Mouse (Mus musculus): ENCODE data around the gene Kcnq2. TPM values are rescaled to one million over a fixed set of nuclear protein-coding genes. Genes with fewer than 3 reads are reported as not detected.

Gene Kcnq2
- polyA plus RNA-seq, 1 experiment from 2014 or later, result 28.6 TPM

- Histone ChIP-seq H3K9ac (peak within 1 kb of the TSS; percentile 62), H3K4me2 (peak within 1 kb of the TSS; percentile 75), H3K4me1 (peaks cover 34% of the 10 kb centered on the region), H3K27ac (peak within 1 kb of the TSS; percentile 61; the same call in 1 of the 2 replicates), H3K27me3 (peaks cover 56% of the 10 kb centered on the region), H3K9me3 (no peaks in the 10 kb centered on the region), H3K36me3 (replicated peaks) (no peaks in the 10 kb centered on the region), H3K4me3 (replicated peaks) (peak within 1 kb of the TSS; percentile 45)
- peak; percentile 63 for ATAC-seq (ENCODE audit: low FRiP score)
- WGBS, result 2% methylated on average over 55 of the region's 55 CpGs
These were observed 21.4 kb upstream of the Kcnq2 start, which contains the start of gene Eef1a2 for GRCm38 (mm10) chr2:181156248-181157121. Gene Eef1a2 (minus strand): TSS chr2:181157014.

- WGBS, result 66% methylated on average over 4 of the region's 4 CpGs
- peaks cover 34% of the 10 kb centered on the region for H3K4me1 ChIP-seq
- peak overlapping the region; percentile 75 for H3K4me2 ChIP-seq
- H3K9me3 ChIP-seq, result no peaks in the 10 kb centered on the region
- peak overlapping the region; percentile 45 for H3K4me3 ChIP-seq (replicated peaks)
- no peak overlapping the region for H3K27ac ChIP-seq
- no peaks in the 10 kb centered on the region for H3K36me3 ChIP-seq (replicated peaks)
- peaks cover 61% of the 10 kb centered on the region for H3K27me3 ChIP-seq
- no peak for ATAC-seq (ENCODE audit: low FRiP score)
- peak overlapping the region; percentile 62; the same call in 1 of the 2 replicates for H3K9ac ChIP-seq
These were observed 20.7 kb upstream of the Kcnq2 start for GRCm38 (mm10) chr2:181155801-181156200.

- H3K9ac ChIP-seq, result no peak overlapping the region
- no peak overlapping the region for H3K4me3 ChIP-seq (replicated peaks)
- H3K27me3 ChIP-seq, result peaks cover 69% of the 10 kb centered on the region
- H3K27ac ChIP-seq, result no peak overlapping the region
- 89% methylated on average over 8 of the region's 8 CpGs for WGBS
- no peak overlapping the region for H3K4me2 ChIP-seq
- H3K9me3 ChIP-seq, result no peaks in the 10 kb centered on the region
- peaks cover 29% of the 10 kb centered on the region for H3K4me1 ChIP-seq
- ATAC-seq (ENCODE audit: low FRiP score), result no peak
- no peaks in the 10 kb centered on the region for H3K36me3 ChIP-seq (replicated peaks)
These were observed 19.8 kb upstream of the Kcnq2 start for GRCm38 (mm10) chr2:181154831-181155415.

GRCm38 (mm10) chr2:181154361-181154760 lies 19.3 kb upstream of the Kcnq2 start:
- H3K36me3 ChIP-seq (replicated peaks), result no peaks in the 10 kb centered on the region
- no peak overlapping the region for H3K4me3 ChIP-seq (replicated peaks)
- H3K9ac ChIP-seq, result no peak overlapping the region
- no peak overlapping the region for H3K27ac ChIP-seq
- ATAC-seq (ENCODE audit: low FRiP score), result no peak
- 87% methylated on average over 3 of the region's 3 CpGs for WGBS
- H3K4me1 ChIP-seq, result peaks cover 24% of the 10 kb centered on the region
- no peak overlapping the region for H3K4me2 ChIP-seq
- no peaks in the 10 kb centered on the region for H3K9me3 ChIP-seq
- peaks cover 74% of the 10 kb centered on the region for H3K27me3 ChIP-seq

GRCm38 (mm10) chr2:181153837-181154236 lies 18.7 kb upstream of the Kcnq2 start:
- no peak for ATAC-seq (ENCODE audit: low FRiP score)
- H3K36me3 ChIP-seq (replicated peaks), result no peaks in the 10 kb centered on the region
- H3K4me3 ChIP-seq (replicated peaks), result no peak overlapping the region
- H3K27ac ChIP-seq, result no peak overlapping the region
- H3K9me3 ChIP-seq, result no peaks in the 10 kb centered on the region
- no peak overlapping the region for H3K9ac ChIP-seq
- H3K27me3 ChIP-seq, result peaks cover 76% of the 10 kb centered on the region
- WGBS, result 0% methylated on average over 1 of the region's 1 CpGs
- no peak overlapping the region for H3K4me2 ChIP-seq
- H3K4me1 ChIP-seq, result peaks cover 18% of the 10 kb centered on the region

GRCm38 (mm10) chr2:181153131-181153530 lies 18.0 kb upstream of the Kcnq2 start:
- ATAC-seq (ENCODE audit: low FRiP score), result no peak
- H3K9ac ChIP-seq, result no peak overlapping the region
- no peak overlapping the region for H3K4me3 ChIP-seq (replicated peaks)
- H3K36me3 ChIP-seq (replicated peaks), result no peaks in the 10 kb centered on the region
- WGBS, result 82% methylated on average over 1 of the region's 1 CpGs
- H3K27ac ChIP-seq, result no peak overlapping the region
- no peaks in the 10 kb centered on the region for H3K9me3 ChIP-seq
- H3K4me1 ChIP-seq, result peaks cover 22% of the 10 kb centered on the region
- H3K4me2 ChIP-seq, result no peak overlapping the region
- peaks cover 71% of the 10 kb centered on the region for H3K27me3 ChIP-seq

- Histone ChIP-seq H3K27me3 (peaks cover 66% of the 10 kb centered on the region), H3K36me3 (replicated peaks) (no peaks in the 10 kb centered on the region), H3K4me1 (peaks cover 26% of the 10 kb centered on the region), H3K4me3 (replicated peaks) (no peak overlapping the region), H3K4me2 (no peak overlapping the region), H3K9me3 (no peaks in the 10 kb centered on the region), H3K27ac (no peak overlapping the region), H3K9ac (no peak overlapping the region)
- no peak for ATAC-seq (ENCODE audit: low FRiP score)
- 96% methylated on average over 17 of the region's 17 CpGs for WGBS
These were observed 17.6 kb upstream of the Kcnq2 start for GRCm38 (mm10) chr2:181152701-181153100.

- H3K27me3 ChIP-seq, result peaks cover 58% of the 10 kb centered on the region
- peaks cover 14% of the 10 kb centered on the region for H3K4me1 ChIP-seq
- no peaks in the 10 kb centered on the region for H3K36me3 ChIP-seq (replicated peaks)
- H3K4me3 ChIP-seq (replicated peaks), result no peak overlapping the region
- H3K27ac ChIP-seq, result no peak overlapping the region
- H3K9me3 ChIP-seq, result no peaks in the 10 kb centered on the region
- no peak overlapping the region for H3K9ac ChIP-seq
- H3K4me2 ChIP-seq, result no peak overlapping the region
- ATAC-seq (ENCODE audit: low FRiP score), result no peak
- WGBS, result 78% methylated on average over 6 of the region's 6 CpGs
These were observed 15.2 kb upstream of the Kcnq2 start for GRCm38 (mm10) chr2:181150281-181150680.

GRCm38 (mm10) chr2:181148318-181148955 lies 13.3 kb upstream of the Kcnq2 start:
- no peaks in the 10 kb centered on the region for H3K9me3 ChIP-seq
- peaks cover 14% of the 10 kb centered on the region for H3K4me1 ChIP-seq
- H3K9ac ChIP-seq, result peak overlapping the region; percentile 54; the same call in 1 of the 2 replicates
- H3K27ac ChIP-seq, result no peak overlapping the region
- WGBS, result 10% methylated on average over 31 of the region's 31 CpGs
- peaks cover 57% of the 10 kb centered on the region for H3K27me3 ChIP-seq
- no peaks in the 10 kb centered on the region for H3K36me3 ChIP-seq (replicated peaks)
- peak overlapping the region; percentile 94 for H3K4me2 ChIP-seq
- H3K4me3 ChIP-seq (replicated peaks), result peak overlapping the region; percentile 52
- ATAC-seq (ENCODE audit: low FRiP score), result no peak

GRCm38 (mm10) chr2:181147546-181148317 lies 12.6 kb upstream of the Kcnq2 start:
- peak overlapping the region; percentile 52 for H3K4me3 ChIP-seq (replicated peaks)
- H3K9me3 ChIP-seq, result no peaks in the 10 kb centered on the region
- H3K36me3 ChIP-seq (replicated peaks), result no peaks in the 10 kb centered on the region
- peaks cover 59% of the 10 kb centered on the region for H3K27me3 ChIP-seq
- peak; percentile 69 for ATAC-seq (ENCODE audit: low FRiP score)
- peak overlapping the region; percentile 54 for H3K9ac ChIP-seq
- peak overlapping the region; percentile 94 for H3K4me2 ChIP-seq
- no peak overlapping the region for H3K27ac ChIP-seq
- H3K4me1 ChIP-seq, result peaks cover 14% of the 10 kb centered on the region
- WGBS, result under 1% methylated on average over 47 of the region's 61 CpGs

- peaks cover 61% of the 10 kb centered on the region for H3K27me3 ChIP-seq
- H3K36me3 ChIP-seq (replicated peaks), result no peaks in the 10 kb centered on the region
- WGBS, result 54% methylated on average over 4 of the region's 4 CpGs
- peak overlapping the region; percentile 52 for H3K4me3 ChIP-seq (replicated peaks)
- H3K4me1 ChIP-seq, result peaks cover 14% of the 10 kb centered on the region
- 0 out of 2 replicates have a peak overlapping the region, but pooled peaks have one; percentile 54 for H3K9ac ChIP-seq
- peak overlapping the region; percentile 94 for H3K4me2 ChIP-seq
- no peaks in the 10 kb centered on the region for H3K9me3 ChIP-seq
- ATAC-seq (ENCODE audit: low FRiP score), result no peak
- no peak overlapping the region for H3K27ac ChIP-seq
These were observed 12.0 kb upstream of the Kcnq2 start for GRCm38 (mm10) chr2:181146976-181147545.

Measured in forebrain, embryonic 12.5 days (tissue).